Mouse (Mus musculus) G1E (cell line): Measurements from ENCODE around the gene Upf1. TPM values are rescaled to one million over a fixed set of nuclear protein-coding genes. Genes with fewer than 3 reads are reported as not detected.
A peak's percentile ranks its signal among the peaks of the same experiment; 100 is the strongest.

Experiments
- ATAC-seq: 2 replicates; pipeline ENCODE4 v1.8.0; 2016; ENCODE audit warnings: mild to moderate bottlenecking; ENCODE audit not compliant: insufficient number of reproducible peaks, poor library complexity, low FRiP score, severe bottlenecking; ENCODE audit errors: extremely low read depth
- DNase-seq: peaks from one replicate; pipeline ENCODE4 v3.0.0; 2012; ENCODE audit warnings: low spot score
- H3K27me3 ChIP-seq: 2 replicates; pipeline ENCODE4 v1.6.1; 2012; ENCODE audit warnings: mild to moderate bottlenecking, low read length, inconsistent platforms; ENCODE audit not compliant: insufficient read depth
- H3K36me3 ChIP-seq: replicated peaks from 2 replicates; pipeline ENCODE3; 2012; ENCODE audit warnings: mild to moderate bottlenecking, inconsistent platforms
- H3K4me1 ChIP-seq: 2 replicates; pipeline ENCODE4 v1.6.1; 2012; ENCODE audit warnings: low read depth, low read length, inconsistent platforms, mixed read lengths; ENCODE audit not compliant: insufficient read depth
- H3K4me3 ChIP-seq: 2 replicates; pipeline ENCODE4 v1.5.1; 2012; ENCODE audit warnings: low read depth, mild to moderate bottlenecking, inconsistent platforms, low read length, moderate library complexity, mixed read lengths
- H3K9me3 ChIP-seq: replicated peaks from 2 replicates; pipeline ENCODE4 v1.6.1; 2012; ENCODE audit warnings: inconsistent platforms
- CTCF ChIP-seq: IDR thresholded peaks from 2 replicates; pipeline ENCODE4 v1.5.1; 2012; ENCODE audit warnings: low read depth, low read length, inconsistent platforms, mixed read lengths
- GATA1 ChIP-seq: IDR thresholded peaks from 2 replicates; pipeline ENCODE4 v1.6.1; 2012; ENCODE audit warnings: borderline replicate concordance, low read length, inconsistent platforms, mixed read lengths
- GATA2 ChIP-seq: IDR thresholded peaks from 2 replicates; pipeline ENCODE4 v1.6.1; 2012; ENCODE audit warnings: low read depth, low read length, inconsistent platforms, borderline replicate concordance
- POLR2AphosphoS5 ChIP-seq: IDR thresholded peaks from 2 replicates; pipeline ENCODE4 v1.6.1; 2012; ENCODE audit warnings: low read depth, low read length, inconsistent platforms; ENCODE audit not compliant: insufficient replicate concordance
- TAL1 ChIP-seq: conservative IDR thresholded peaks from 2 replicates; pipeline ENCODE4 v1.6.1; 2012; ENCODE audit warnings: low read depth, low read length, inconsistent platforms, mixed read lengths
- polyA plus RNA-seq: library from polyadenylated mRNA; stranded (reverse); fragments of >175 nt; gene quantifications from 2 replicates; pipeline ENCODE4 v1.2.3, GENCODE M21; 2012
- total RNA-seq, 2 experiments: library from RNA; stranded (forward) in 1 of 2; stranded (reverse) in 1 of 2; fragments of 200-1000 nt in 1 of 2; fragments of >200 nt in 1 of 2; fragmentation: Nextera tagmentation in 1 of 2; gene quantifications; 2 replicates each; pipeline ENCODE4 v1.2.3; 2014 to 2017

Upf1 gene
- total and polyA plus RNA-seq, 3 experiments, result 22.9 to 155 (median 43.6) TPM

- peaks cover 65% of the 10 kb centered on the region for H3K27me3 ChIP-seq
- H3K4me3 ChIP-seq, result peak overlapping the region; percentile 73
- H3K4me1 ChIP-seq, result peaks cover 26% of the 10 kb centered on the region
- DNase-seq (no peak), ATAC-seq (no peak)
- peaks cover 2% of the 10 kb centered on the region; the same call in 1 of the 2 replicates for H3K9me3 ChIP-seq
- TF ChIP-seq GATA2, result no peak
- no peak for TF ChIP-seq GATA1
- no peak for TF ChIP-seq TAL1
- TF ChIP-seq CTCF, result no peak
- no peak for TF ChIP-seq POLR2AphosphoS5
- H3K36me3 ChIP-seq, result peaks cover 14% of the 10 kb centered on the region
Observed at GRCm38 (mm10) chr8:70283136-70284077, 69.7 kb downstream of the Upf1 start.

GRCm38 (mm10) chr8:70282603-70283135 is 70.4 kb downstream of the Upf1 start, which contains the start of gene Homer3:
Gene Homer3 (plus strand): TSS chr8:70282827.
- H3K4me1 ChIP-seq, result peaks cover 28% of the 10 kb centered on the region
- peak; percentile 88 for ATAC-seq
- TF ChIP-seq TAL1 (no peak), CTCF (peak; percentile 9; the same call in 1 of the 2 replicates)

More at GRCm38 (mm10) chr8:70282603-70283135, 70.4 kb downstream of the Upf1 start, which contains the start of gene Homer3:
- H3K27me3 ChIP-seq, result peaks cover 70% of the 10 kb centered on the region
- peaks cover 2% of the 10 kb centered on the region; the same call in 1 of the 2 replicates for H3K9me3 ChIP-seq
- peak within 1 kb of the TSS; percentile 73 for H3K4me3 ChIP-seq
- peak; percentile 93 for DNase-seq
- H3K36me3 ChIP-seq, result peaks cover 14% of the 10 kb centered on the region

Other genes with a start within 250 kb of the Upf1 start
Only the 20 nearest of the 25 such genes appear.
- gene Mef2b, start 213.6 kb downstream of the Upf1 start, total RNA-seq (2014; fragmentation: Nextera tagmentation), result 2.1 and 4.4 TPM in 2 replicates
- gene Mef2b, start 213.6 kb downstream of the Upf1 start, total RNA-seq (2017), result 0.17 and 0.55 TPM in 2 replicates
- gene Mef2b, start 213.6 kb downstream of the Upf1 start, polyA plus RNA-seq, result 2.3 and 3.1 TPM in 2 replicates
- 15.3 and 22.0 TPM in 2 replicates for gene Tmem161a, start 180.9 kb downstream of the Upf1 start, total RNA-seq (2014; fragmentation: Nextera tagmentation)
- gene Tmem161a, start 180.9 kb downstream of the Upf1 start, total RNA-seq (2017), result 15.8 and 22.0 TPM in 2 replicates
- 119 and 145 TPM in 2 replicates for gene Tmem161a, start 180.9 kb downstream of the Upf1 start, polyA plus RNA-seq
- 18.8 and 19.3 TPM in 2 replicates for gene Slc25a42, start 141.0 kb downstream of the Upf1 start, total RNA-seq (2014; fragmentation: Nextera tagmentation)
- 5.1 and 5.3 TPM in 2 replicates for gene Slc25a42, start 141.0 kb downstream of the Upf1 start, total RNA-seq (2017)
- gene Slc25a42, start 141.0 kb downstream of the Upf1 start, polyA plus RNA-seq, result 9.7 and 12.1 TPM in 2 replicates
- gene Sugp2, start 119.1 kb downstream of the Upf1 start, total RNA-seq (2014; fragmentation: Nextera tagmentation), result 16.5 and 32.5 TPM in 2 replicates
- 22.7 and 27.8 TPM in 2 replicates for gene Sugp2, start 119.1 kb downstream of the Upf1 start, total RNA-seq (2017)
- 26.5 and 30.9 TPM in 2 replicates for gene Sugp2, start 119.1 kb downstream of the Upf1 start, polyA plus RNA-seq
- 7.7 and 9.3 TPM in 2 replicates for gene Armc6, start 118.8 kb downstream of the Upf1 start, total RNA-seq (2014; fragmentation: Nextera tagmentation)
- 12.5 and 13.9 TPM in 2 replicates for gene Armc6, start 118.8 kb downstream of the Upf1 start, total RNA-seq (2017)
- 13.7 and 15.2 TPM in 2 replicates for gene Armc6, start 118.8 kb downstream of the Upf1 start, polyA plus RNA-seq
- 1.6 and 3.8 TPM in 2 replicates for gene Homer3, start 70.5 kb downstream of the Upf1 start, total RNA-seq (2014; fragmentation: Nextera tagmentation)
- gene Homer3, start 70.5 kb downstream of the Upf1 start, total RNA-seq (2017), result 6.0 and 6.7 TPM in 2 replicates
- 12.0 and 14.8 TPM in 2 replicates for gene Homer3, start 70.5 kb downstream of the Upf1 start, polyA plus RNA-seq
- 41.3 and 43.8 TPM in 2 replicates for gene Ddx49, start 50.8 kb downstream of the Upf1 start, total RNA-seq (2014; fragmentation: Nextera tagmentation)
- gene Ddx49, start 50.8 kb downstream of the Upf1 start, total RNA-seq (2017), result 88.3 and 114 TPM in 2 replicates
- 55.1 and 56.2 TPM in 2 replicates for gene Ddx49, start 50.8 kb downstream of the Upf1 start, polyA plus RNA-seq
- 147 and 152 TPM in 2 replicates for gene Cope, start 50.8 kb downstream of the Upf1 start, total RNA-seq (2014; fragmentation: Nextera tagmentation)
- 78.3 and 96.7 TPM in 2 replicates for gene Cope, start 50.8 kb downstream of the Upf1 start, total RNA-seq (2017)
- 346 and 358 TPM in 2 replicates for gene Cope, start 50.8 kb downstream of the Upf1 start, polyA plus RNA-seq
- not detected in 2 replicates for gene Cers1, start 37.5 kb downstream of the Upf1 start, total RNA-seq (2014; fragmentation: Nextera tagmentation)
- 0.38 TPM in 1 of 2 replicates, not detected in the other for gene Cers1, start 37.5 kb downstream of the Upf1 start, total RNA-seq (2017)
- gene Cers1, start 37.5 kb downstream of the Upf1 start, polyA plus RNA-seq, result not detected in 2 replicates
- gene Gdf1, start 23.5 kb downstream of the Upf1 start, total RNA-seq (2014; fragmentation: Nextera tagmentation), result not detected in 2 replicates
- gene Gdf1, start 23.5 kb downstream of the Upf1 start, total RNA-seq (2017), result not detected in 2 replicates
- 0.04 TPM in 1 of 2 replicates, not detected in the other for gene Gdf1, start 23.5 kb downstream of the Upf1 start, polyA plus RNA-seq
- not detected in 2 replicates for gene Comp, start 20.3 kb upstream of the Upf1 start, total RNA-seq (2014; fragmentation: Nextera tagmentation)
- gene Comp, start 20.3 kb upstream of the Upf1 start, total RNA-seq (2017), result 0.06 TPM in 1 of 2 replicates, not detected in the other
- gene Comp, start 20.3 kb upstream of the Upf1 start, polyA plus RNA-seq, result 0.14 and 0.15 TPM in 2 replicates
- 15.3 and 17.9 TPM in 2 replicates for gene Crtc1, start 86.3 kb upstream of the Upf1 start, total RNA-seq (2014; fragmentation: Nextera tagmentation)
- 1.4 and 1.6 TPM in 2 replicates for gene Crtc1, start 86.3 kb upstream of the Upf1 start, total RNA-seq (2017)
- gene Crtc1, start 86.3 kb upstream of the Upf1 start, polyA plus RNA-seq, result 17.6 and 18.8 TPM in 2 replicates
- 23.6 and 23.8 TPM in 2 replicates for gene Klhl26, start 123.7 kb upstream of the Upf1 start, total RNA-seq (2014; fragmentation: Nextera tagmentation)
- gene Klhl26, start 123.7 kb upstream of the Upf1 start, total RNA-seq (2017), result 11.6 and 13.9 TPM in 2 replicates
- 10.8 and 12.8 TPM in 2 replicates for gene Klhl26, start 123.7 kb upstream of the Upf1 start, polyA plus RNA-seq
- not detected in 2 replicates for gene Tmem59l, start 134.1 kb upstream of the Upf1 start, total RNA-seq (2014; fragmentation: Nextera tagmentation)
- 0.12 TPM in 1 of 2 replicates, not detected in the other for gene Tmem59l, start 134.1 kb upstream of the Upf1 start, total RNA-seq (2017)
- 0.03 TPM in 1 of 2 replicates, not detected in the other for gene Tmem59l, start 134.1 kb upstream of the Upf1 start, polyA plus RNA-seq
- not detected in 2 replicates for gene Crlf1, start 139.9 kb upstream of the Upf1 start, total RNA-seq (2014; fragmentation: Nextera tagmentation)
- not detected in 2 replicates for gene Crlf1, start 139.9 kb upstream of the Upf1 start, total RNA-seq (2017)
- gene Crlf1, start 139.9 kb upstream of the Upf1 start, polyA plus RNA-seq, result not detected in 2 replicates
- 43.6 and 44.2 TPM in 2 replicates for gene Rex1bd, start 153.5 kb upstream of the Upf1 start, total RNA-seq (2014; fragmentation: Nextera tagmentation)
- 86.9 and 94.9 TPM in 2 replicates for gene Rex1bd, start 153.5 kb upstream of the Upf1 start, total RNA-seq (2017)
- gene Rex1bd, start 153.5 kb upstream of the Upf1 start, polyA plus RNA-seq, result 187 and 223 TPM in 2 replicates
- gene Uba52, start 157.5 kb upstream of the Upf1 start, total RNA-seq (2014; fragmentation: Nextera tagmentation), result 4,646 and 5,141 TPM in 2 replicates
- gene Uba52, start 157.5 kb upstream of the Upf1 start, total RNA-seq (2017), result 3,490 and 3,572 TPM in 2 replicates
- gene Uba52, start 157.5 kb upstream of the Upf1 start, polyA plus RNA-seq, result 592 and 1,322 TPM in 2 replicates
- gene Fkbp8, start 174.4 kb upstream of the Upf1 start, total RNA-seq (2014; fragmentation: Nextera tagmentation), result 228 and 232 TPM in 2 replicates
- 206 and 221 TPM in 2 replicates for gene Fkbp8, start 174.4 kb upstream of the Upf1 start, total RNA-seq (2017)
- 939 and 1,510 TPM in 2 replicates for gene Fkbp8, start 174.4 kb upstream of the Upf1 start, polyA plus RNA-seq
- 180 and 189 TPM in 2 replicates for gene Kxd1, start 174.7 kb upstream of the Upf1 start, total RNA-seq (2014; fragmentation: Nextera tagmentation)
- gene Kxd1, start 174.7 kb upstream of the Upf1 start, total RNA-seq (2017), result 47.5 and 50.9 TPM in 2 replicates
- gene Kxd1, start 174.7 kb upstream of the Upf1 start, polyA plus RNA-seq, result 40.0 and 49.9 TPM in 2 replicates
- 20.8 and 22.7 TPM in 2 replicates for gene Ell, start 186.2 kb upstream of the Upf1 start, total RNA-seq (2014; fragmentation: Nextera tagmentation)
- 7.6 and 9.1 TPM in 2 replicates for gene Ell, start 186.2 kb upstream of the Upf1 start, total RNA-seq (2017)
- gene Ell, start 186.2 kb upstream of the Upf1 start, polyA plus RNA-seq, result 56.4 and 59.0 TPM in 2 replicates